Mouse (Mus musculus): ENCODE results near the gene Serpinb9. TPM values are rescaled to one million over a fixed set of nuclear protein-coding genes. Genes with fewer than 3 reads are reported as not detected.

Gene Serpinb9
- polyA plus RNA-seq (2014; fragmentation: Illumina TruSeq; extraction: RNeasy Lipid Tissue Mini Kit (QIAGEN cat#74804); ENCODE audit: low read depth, low replicate concordance) = 26.2 TPM

DNA sequence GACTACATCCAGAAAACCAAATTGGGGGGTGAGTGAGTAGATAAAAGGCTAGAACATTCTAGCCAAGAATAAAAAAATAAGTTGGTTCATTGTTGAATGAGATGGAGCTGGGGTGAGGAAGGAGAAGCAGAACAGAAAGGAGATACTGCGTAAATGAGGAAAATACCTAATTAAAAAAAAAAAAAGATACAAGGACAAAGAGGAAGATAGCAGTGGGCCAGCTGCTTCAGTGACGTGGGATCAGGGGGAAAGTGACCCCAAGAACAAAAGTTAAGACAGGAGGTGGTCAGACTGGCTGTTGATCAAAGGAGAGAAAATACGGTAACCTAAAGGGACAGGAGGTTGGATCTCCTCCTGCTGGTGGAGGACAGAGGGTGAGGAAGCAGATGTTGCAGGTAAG lies at the start of gene Serpinb9:
TSS of gene Serpinb9 (plus strand) at position 301 of the 400 bp plus-strand sequence.

DNA sequence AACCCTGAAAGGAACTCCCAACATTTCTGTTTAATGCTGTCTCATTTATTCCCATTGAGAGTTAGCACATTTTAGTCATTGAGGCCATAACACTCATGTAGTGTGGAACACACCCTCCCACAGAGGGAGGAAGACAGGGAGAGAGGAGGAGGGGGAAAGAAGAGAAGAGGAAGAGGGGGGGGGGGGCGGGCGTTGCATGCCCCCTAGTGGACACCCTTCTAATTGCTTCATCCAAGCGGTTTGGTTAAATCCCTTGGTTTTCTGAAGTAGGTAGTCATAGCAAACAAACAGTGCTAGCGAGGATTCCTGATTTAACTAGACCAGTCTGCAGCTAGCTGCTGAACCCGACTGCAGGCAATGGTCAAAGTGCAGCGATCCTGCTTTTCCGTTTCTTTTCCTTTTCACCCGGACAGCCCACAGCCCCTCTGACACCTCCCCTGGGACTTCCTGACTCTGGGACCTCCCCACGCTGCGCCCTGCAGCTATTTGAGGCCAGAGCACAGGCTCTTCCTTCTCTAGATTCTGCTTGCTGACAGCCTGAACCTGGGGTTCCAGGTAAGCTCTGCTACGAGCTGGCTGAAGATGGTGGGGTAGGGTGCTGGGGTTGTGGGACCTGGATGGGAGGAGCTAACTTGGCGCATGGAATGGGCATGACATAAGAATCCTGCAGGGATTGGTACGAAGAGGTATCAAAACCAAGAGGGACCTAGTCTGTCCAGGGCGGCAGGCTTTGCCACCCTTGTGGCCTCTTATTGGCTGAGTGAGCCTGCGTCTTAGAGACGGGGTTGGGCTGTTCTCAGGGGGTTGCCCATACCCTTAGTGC lies 37.9 kb upstream of the Serpinb9 start, which contains the start of gene Serpinb6b:
TSS of gene Serpinb6b (plus strand) at position 221 of the 823 bp plus-strand sequence.

DNA sequence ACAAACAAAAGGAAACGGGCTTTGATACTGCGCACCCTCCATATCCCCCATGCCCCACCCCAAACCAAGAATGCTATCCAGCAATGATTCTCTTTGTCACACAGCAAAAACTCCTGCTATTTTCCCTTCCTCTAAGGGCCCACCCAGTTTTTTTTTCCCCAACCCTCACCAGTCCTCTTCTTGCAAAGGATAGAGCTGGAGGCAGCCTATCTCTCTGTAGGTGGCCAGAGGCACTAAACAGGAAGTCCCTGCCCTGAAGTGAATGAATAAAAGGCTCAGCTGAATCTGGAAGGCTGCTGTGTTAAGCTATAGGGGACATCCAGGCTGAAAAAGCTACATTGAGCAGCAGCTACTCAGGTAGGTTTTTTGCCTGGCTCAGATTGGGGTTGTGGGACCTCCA lies 24.2 kb downstream of the Serpinb9 start, which contains the start of gene Serpinb9b:
TSS of gene Serpinb9b (plus strand) at position 173 of the 400 bp plus-strand sequence.

Other genes starting within 250 kb of the Serpinb9 start
- 0.21 TPM for gene Mylk4, start 219.3 kb upstream of the Serpinb9 start, polyA plus RNA-seq (2014; fragmentation: Illumina TruSeq; extraction: RNeasy Lipid Tissue Mini Kit (QIAGEN cat#74804); ENCODE audit: low read depth, low replicate concordance)
- gene Wrnip1, start 201.2 kb upstream of the Serpinb9 start, polyA plus RNA-seq (2014; fragmentation: Illumina TruSeq; extraction: RNeasy Lipid Tissue Mini Kit (QIAGEN cat#74804); ENCODE audit: low read depth, low replicate concordance) = 22.4 TPM
- 1.3 TPM for gene D930007J09Rik, start 200.4 kb upstream of the Serpinb9 start, polyA plus RNA-seq (2014; fragmentation: Illumina TruSeq; extraction: RNeasy Lipid Tissue Mini Kit (QIAGEN cat#74804); ENCODE audit: low read depth, low replicate concordance)
- 7.8 TPM for gene Serpinb1a, start 152.1 kb upstream of the Serpinb9 start, polyA plus RNA-seq (2014; fragmentation: Illumina TruSeq; extraction: RNeasy Lipid Tissue Mini Kit (QIAGEN cat#74804); ENCODE audit: low read depth, low replicate concordance)
- not detected for gene Serpinb1c, start 105.0 kb upstream of the Serpinb9 start, polyA plus RNA-seq (2014; fragmentation: Illumina TruSeq; extraction: RNeasy Lipid Tissue Mini Kit (QIAGEN cat#74804); ENCODE audit: low read depth, low replicate concordance)
- 16.3 TPM for gene Serpinb6b, start 38.0 kb upstream of the Serpinb9 start, polyA plus RNA-seq (2014; fragmentation: Illumina TruSeq; extraction: RNeasy Lipid Tissue Mini Kit (QIAGEN cat#74804); ENCODE audit: low read depth, low replicate concordance)
- gene Serpinb9b, start 24.2 kb downstream of the Serpinb9 start, polyA plus RNA-seq (2014; fragmentation: Illumina TruSeq; extraction: RNeasy Lipid Tissue Mini Kit (QIAGEN cat#74804); ENCODE audit: low read depth, low replicate concordance) = 0.15 TPM
- gene Serpinb1b, start 75.3 kb downstream of the Serpinb9 start, polyA plus RNA-seq (2014; fragmentation: Illumina TruSeq; extraction: RNeasy Lipid Tissue Mini Kit (QIAGEN cat#74804); ENCODE audit: low read depth, low replicate concordance) = 1.6 TPM
- gene Serpinb9c, start 156.5 kb downstream of the Serpinb9 start, polyA plus RNA-seq (2014; fragmentation: Illumina TruSeq; extraction: RNeasy Lipid Tissue Mini Kit (QIAGEN cat#74804); ENCODE audit: low read depth, low replicate concordance) = not detected
- not detected for gene Serpinb9d, start 189.7 kb downstream of the Serpinb9 start, polyA plus RNA-seq (2014; fragmentation: Illumina TruSeq; extraction: RNeasy Lipid Tissue Mini Kit (QIAGEN cat#74804); ENCODE audit: low read depth, low replicate concordance)
- not detected for gene Serpinb9e, start 246.4 kb downstream of the Serpinb9 start, polyA plus RNA-seq (2014; fragmentation: Illumina TruSeq; extraction: RNeasy Lipid Tissue Mini Kit (QIAGEN cat#74804); ENCODE audit: low read depth, low replicate concordance)

Data from adipose tissue, adult 10 weeks (tissue).